Mouse (Mus musculus): ENCODE data around the gene Mrps34. TPM values are rescaled to one million over a fixed set of nuclear protein-coding genes. Genes with fewer than 3 reads are reported as not detected.

Mrps34 gene
- polyA plus RNA-seq, 1 experiment from 2014 or later = 79.2 TPM

GRCm38 (mm10) chr17:24858967-24859366 is 35.9 kb upstream of the Mrps34 start:
- 78% methylated on average over 6 of the region's 6 CpGs for WGBS

GRCm38 (mm10) chr17:24860076-24860475 is 34.8 kb upstream of the Mrps34 start:
- Histone ChIP-seq H3K27me3 (replicated peaks) (no peaks in the 10 kb centered on the region), H3K4me1 (no peaks in the 10 kb centered on the region), H3K9me3 (no peaks in the 10 kb centered on the region), H3K4me2 (no peak overlapping the region), H3K27ac (replicated peaks) (no peak overlapping the region), H3K4me3 (no peak overlapping the region), H3K9ac (no peak overlapping the region), H3K36me3 (peaks cover 52% of the 10 kb centered on the region)
- ATAC-seq (ENCODE audit: extremely low read depth, insufficient number of reproducible peaks, low FRiP score, low TSS enrichment) = no peak
- 88% methylated on average over 8 of the region's 8 CpGs for WGBS

More at GRCm38 (mm10) chr17:24858967-24859366, 35.9 kb upstream of the Mrps34 start:
- H3K27ac ChIP-seq (replicated peaks) = no peak overlapping the region
- H3K27me3 ChIP-seq (replicated peaks) = no peaks in the 10 kb centered on the region
- no peaks in the 10 kb centered on the region for H3K9me3 ChIP-seq
- H3K4me3 ChIP-seq = no peak overlapping the region
- no peak overlapping the region for H3K9ac ChIP-seq
- H3K4me2 ChIP-seq = no peak overlapping the region
- no peak for ATAC-seq (ENCODE audit: extremely low read depth, insufficient number of reproducible peaks, low FRiP score, low TSS enrichment)
- no peaks in the 10 kb centered on the region for H3K4me1 ChIP-seq
- H3K36me3 ChIP-seq = peaks cover 58% of the 10 kb centered on the region

GRCm38 (mm10) chr17:24861785-24862184 is 33.1 kb upstream of the Mrps34 start:
- ATAC-seq (ENCODE audit: extremely low read depth, insufficient number of reproducible peaks, low FRiP score, low TSS enrichment) = no peak
- Histone ChIP-seq H3K27ac (replicated peaks) (no peak overlapping the region), H3K4me2 (no peak overlapping the region), H3K27me3 (replicated peaks) (no peaks in the 10 kb centered on the region), H3K9me3 (no peaks in the 10 kb centered on the region), H3K9ac (no peak overlapping the region), H3K4me3 (no peak overlapping the region), H3K4me1 (no peaks in the 10 kb centered on the region), H3K36me3 (peaks cover 60% of the 10 kb centered on the region)
- 87% methylated on average over 3 of the region's 3 CpGs for WGBS

DNA sequence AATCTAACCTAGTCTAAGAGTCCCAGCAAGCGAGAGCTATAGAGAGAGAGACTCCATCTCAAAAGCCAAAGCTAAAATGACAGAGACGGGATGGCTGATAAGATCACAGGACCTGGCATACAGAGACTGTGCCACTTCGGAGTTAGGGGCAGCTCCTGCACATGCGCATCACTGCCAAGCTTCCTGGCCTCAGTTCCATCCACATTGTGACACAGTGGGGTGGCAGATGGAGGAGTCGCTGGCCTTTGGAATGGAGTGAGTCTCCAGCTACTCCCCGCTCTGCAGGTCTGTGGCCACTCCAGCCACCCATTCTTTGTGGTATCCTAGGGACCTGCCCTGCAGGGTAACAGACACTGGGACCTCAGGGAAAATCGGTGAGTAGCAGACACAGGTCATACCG is 29.1 kb upstream of the Mrps34 start, which contains the start of gene Igfals:
Gene Igfals (plus strand): TSS at position 222 of the 400 bp plus-strand sequence.
- Histone ChIP-seq H3K27me3 (replicated peaks) (no peaks in the 10 kb centered on the region), H3K9ac (no peak within 1 kb of the TSS), H3K4me2 (no peak within 1 kb of the TSS), H3K27ac (replicated peaks) (no peak within 1 kb of the TSS), H3K4me1 (no peaks in the 10 kb centered on the region), H3K4me3 (no peak within 1 kb of the TSS), H3K9me3 (no peaks in the 10 kb centered on the region), H3K36me3 (peaks cover 41% of the 10 kb centered on the region)
- ATAC-seq (ENCODE audit: extremely low read depth, insufficient number of reproducible peaks, low FRiP score, low TSS enrichment) = no peak
- 82% methylated on average over 8 of the region's 8 CpGs for WGBS

DNA sequence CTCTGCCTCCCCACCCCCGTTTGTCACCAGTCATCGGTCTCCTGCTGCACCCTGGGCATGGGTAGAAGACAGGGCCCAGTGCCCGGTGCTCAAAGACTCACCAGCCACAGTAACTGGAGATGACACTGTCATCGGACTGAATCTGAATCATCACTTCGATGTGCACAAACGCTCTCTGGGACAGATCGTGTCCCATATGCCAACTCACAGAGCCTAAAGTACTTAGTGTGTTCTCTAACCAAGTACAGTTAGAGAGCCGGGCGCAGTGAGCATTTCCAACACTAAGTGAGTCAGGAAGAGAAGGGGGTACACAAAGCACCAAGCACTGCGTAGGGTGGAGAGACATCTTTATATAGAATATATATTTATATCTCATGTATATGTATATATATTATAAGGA is 27.0 kb upstream of the Mrps34 start:
- Histone ChIP-seq H3K36me3 (peaks cover 19% of the 10 kb centered on the region), H3K9ac (no peak overlapping the region), H3K9me3 (no peaks in the 10 kb centered on the region), H3K27me3 (replicated peaks) (no peaks in the 10 kb centered on the region), H3K4me2 (no peak overlapping the region), H3K27ac (replicated peaks) (no peak overlapping the region), H3K4me3 (no peak overlapping the region), H3K4me1 (no peaks in the 10 kb centered on the region)
- WGBS = 89% methylated on average over 10 of the region's 10 CpGs
- ATAC-seq (ENCODE audit: extremely low read depth, insufficient number of reproducible peaks, low FRiP score, low TSS enrichment) = no peak

DNA sequence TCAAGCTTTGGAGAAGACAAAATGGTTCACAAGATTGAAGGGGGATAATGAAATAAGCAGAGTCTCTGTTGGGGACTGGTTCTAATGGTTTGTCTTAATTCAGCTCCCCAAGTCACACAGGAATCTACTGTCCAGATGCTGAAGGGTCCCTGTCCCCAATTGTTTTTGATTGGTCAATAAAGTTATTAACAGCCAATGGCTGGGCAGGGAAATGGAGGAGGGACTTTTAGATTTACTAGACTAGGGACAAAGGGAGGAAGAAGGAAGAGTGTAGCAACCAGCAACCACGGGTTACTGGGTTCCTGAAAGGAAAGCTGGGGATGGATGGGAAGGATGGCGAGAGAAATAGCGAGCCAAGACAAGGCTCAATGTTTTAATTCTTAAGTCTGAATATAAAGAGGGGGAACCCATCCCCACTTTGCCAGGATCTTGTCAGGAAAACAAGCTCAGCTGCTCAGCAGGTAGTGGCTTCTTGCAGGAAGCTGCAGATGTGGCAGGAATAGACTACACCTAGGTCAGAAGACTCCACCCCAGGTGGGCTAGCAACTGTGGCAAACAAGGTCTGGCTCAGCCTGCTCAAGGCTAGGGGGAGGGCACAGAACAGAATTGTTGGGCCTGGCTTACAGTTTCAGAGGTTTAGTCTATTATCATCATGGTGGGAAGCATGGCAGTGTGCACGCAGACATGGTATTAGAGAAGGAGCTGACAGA is 21.1 kb upstream of the Mrps34 start:
- no peaks in the 10 kb centered on the region for H3K36me3 ChIP-seq
- no peaks in the 10 kb centered on the region for H3K4me1 ChIP-seq
- no peaks in the 10 kb centered on the region for H3K9me3 ChIP-seq
- no peak overlapping the region for H3K9ac ChIP-seq
- H3K4me2 ChIP-seq = no peak overlapping the region
- H3K27me3 ChIP-seq (replicated peaks) = no peaks in the 10 kb centered on the region
- no peak overlapping the region for H3K4me3 ChIP-seq
- H3K27ac ChIP-seq (replicated peaks) = no peak overlapping the region
- WGBS = 27% methylated on average over 4 of the region's 4 CpGs
- no peak for ATAC-seq (ENCODE audit: extremely low read depth, insufficient number of reproducible peaks, low FRiP score, low TSS enrichment)

GRCm38 (mm10) chr17:24874405-24874745 is 20.5 kb upstream of the Mrps34 start:
- H3K27me3 ChIP-seq (replicated peaks) = no peaks in the 10 kb centered on the region
- no peaks in the 10 kb centered on the region for H3K9me3 ChIP-seq
- no peaks in the 10 kb centered on the region for H3K4me1 ChIP-seq
- no peaks in the 10 kb centered on the region for H3K36me3 ChIP-seq
- ATAC-seq (ENCODE audit: extremely low read depth, insufficient number of reproducible peaks, low FRiP score, low TSS enrichment) = no peak
- no peak overlapping the region for H3K9ac ChIP-seq
- no peak overlapping the region for H3K4me3 ChIP-seq
- H3K4me2 ChIP-seq = no peak overlapping the region
- 48% methylated on average over 1 of the region's 1 CpGs for WGBS
- no peak overlapping the region for H3K27ac ChIP-seq (replicated peaks)

DNA sequence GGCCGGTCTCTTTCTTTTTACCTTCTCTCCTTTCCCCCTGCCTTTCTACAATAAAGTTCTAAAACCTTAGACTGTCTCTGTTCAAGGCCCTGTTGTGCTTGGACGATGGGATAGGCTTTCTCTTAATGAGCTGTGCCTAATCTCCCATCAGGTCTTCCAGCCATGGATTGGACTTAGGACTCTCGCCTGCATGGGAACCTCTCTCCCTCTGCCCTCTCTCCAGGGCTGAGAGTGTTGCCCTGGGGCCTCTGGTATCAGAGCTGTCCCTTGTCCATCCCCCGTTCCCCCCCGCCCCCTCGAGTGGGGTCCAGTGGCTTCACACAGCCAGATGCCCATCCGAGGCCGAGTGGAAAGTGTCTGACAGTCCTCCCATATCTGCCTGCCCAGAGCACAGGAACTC is 19.9 kb upstream of the Mrps34 start:
- H3K9me3 ChIP-seq = no peaks in the 10 kb centered on the region
- H3K4me3 ChIP-seq = no peak overlapping the region
- no peak for ATAC-seq (ENCODE audit: extremely low read depth, insufficient number of reproducible peaks, low FRiP score, low TSS enrichment)
- no peaks in the 10 kb centered on the region for H3K4me1 ChIP-seq
- no peak overlapping the region for H3K27ac ChIP-seq (replicated peaks)
- 59% methylated on average over 8 of the region's 8 CpGs for WGBS
- H3K9ac ChIP-seq = no peak overlapping the region
- H3K27me3 ChIP-seq (replicated peaks) = no peaks in the 10 kb centered on the region
- H3K4me2 ChIP-seq = no peak overlapping the region
- H3K36me3 ChIP-seq = no peaks in the 10 kb centered on the region

DNA sequence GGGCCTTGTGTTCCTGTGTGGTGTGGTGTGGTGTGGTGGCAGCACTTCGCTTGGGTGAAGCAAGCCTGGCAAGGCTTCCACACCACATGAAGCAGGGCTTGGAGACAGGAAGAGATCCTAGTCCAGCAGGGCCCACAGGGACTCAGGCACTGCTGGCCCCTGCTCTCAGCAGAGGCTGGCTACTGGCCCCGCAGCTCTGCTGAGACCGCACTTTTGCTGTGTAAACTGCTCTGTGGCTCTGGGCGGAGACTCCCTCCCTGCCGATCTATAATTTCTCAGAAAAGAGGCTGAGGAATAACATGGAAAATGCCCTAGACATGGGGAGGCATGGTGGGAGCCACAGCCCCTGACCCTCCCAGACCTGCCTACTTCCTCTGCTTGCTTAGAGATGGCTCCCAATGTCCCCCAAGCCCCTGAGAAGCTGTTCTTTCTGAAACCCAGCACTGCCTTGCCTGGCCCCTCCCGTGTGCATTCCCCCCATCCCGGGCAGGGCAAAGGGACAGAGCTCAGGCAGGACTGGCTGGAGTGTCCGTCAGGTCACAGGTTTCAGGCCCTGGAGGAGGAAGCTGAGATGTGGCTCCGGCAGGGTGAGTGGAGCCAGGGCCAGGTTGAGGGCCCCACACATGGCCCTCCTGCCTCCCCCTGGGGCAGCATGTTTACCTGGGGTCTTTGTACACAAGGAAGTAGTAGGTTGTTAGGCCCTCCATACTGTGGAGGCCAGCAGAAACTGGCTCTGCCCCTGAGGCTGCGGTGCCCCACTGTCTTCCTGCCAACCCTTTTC is 17.4 kb upstream of the Mrps34 start:
- 57% methylated on average over 10 of the region's 10 CpGs for WGBS
- Histone ChIP-seq H3K4me3 (no peak overlapping the region), H3K9me3 (no peaks in the 10 kb centered on the region), H3K36me3 (peaks cover 4% of the 10 kb centered on the region), H3K4me2 (no peak overlapping the region), H3K27me3 (replicated peaks) (no peaks in the 10 kb centered on the region), H3K9ac (no peak overlapping the region), H3K4me1 (0 out of 2 replicates have a peak, but pooled peaks cover 4% of the 10 kb centered on the region), H3K27ac (replicated peaks) (no peak overlapping the region)
- ATAC-seq (ENCODE audit: extremely low read depth, insufficient number of reproducible peaks, low FRiP score, low TSS enrichment) = no peak

DNA sequence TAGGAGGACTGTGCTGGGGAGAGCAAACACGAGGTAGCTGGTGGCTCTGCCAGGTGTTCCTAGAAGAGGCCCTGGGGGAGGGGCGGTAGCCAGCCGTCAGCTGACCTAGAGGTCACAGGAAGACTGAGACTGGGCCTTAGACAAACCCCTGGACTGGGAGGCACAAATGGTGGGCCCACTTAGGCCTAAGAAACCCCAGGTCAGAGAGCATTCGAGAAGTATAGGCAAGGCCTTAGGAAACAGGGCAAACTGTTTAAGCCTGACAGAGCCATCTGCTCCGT is 16.9 kb upstream of the Mrps34 start:
- Histone ChIP-seq H3K27me3 (replicated peaks) (no peaks in the 10 kb centered on the region), H3K4me2 (no peak overlapping the region), H3K4me3 (no peak overlapping the region), H3K36me3 (peaks cover 9% of the 10 kb centered on the region), H3K4me1 (0 out of 2 replicates have a peak, but pooled peaks cover 4% of the 10 kb centered on the region), H3K9me3 (no peaks in the 10 kb centered on the region), H3K27ac (replicated peaks) (no peak overlapping the region), H3K9ac (no peak overlapping the region)
- 42% methylated on average over 5 of the region's 5 CpGs for WGBS
- ATAC-seq (ENCODE audit: extremely low read depth, insufficient number of reproducible peaks, low FRiP score, low TSS enrichment) = no peak

- H3K4me3 ChIP-seq = no peak overlapping the region
- 0 out of 2 replicates have a peak, but pooled peaks cover 4% of the 10 kb centered on the region for H3K4me1 ChIP-seq
- H3K27ac ChIP-seq (replicated peaks) = no peak overlapping the region
- no peak overlapping the region for H3K9ac ChIP-seq
- H3K27me3 ChIP-seq (replicated peaks) = no peaks in the 10 kb centered on the region
- H3K9me3 ChIP-seq = no peaks in the 10 kb centered on the region
- no peak for ATAC-seq (ENCODE audit: extremely low read depth, insufficient number of reproducible peaks, low FRiP score, low TSS enrichment)
- peaks cover 14% of the 10 kb centered on the region for H3K36me3 ChIP-seq
- 70% methylated on average over 8 of the region's 8 CpGs for WGBS
- H3K4me2 ChIP-seq = no peak overlapping the region
Observed at GRCm38 (mm10) chr17:24878531-24878930, 16.4 kb upstream of the Mrps34 start.
